Mouse (Mus musculus): Measurements from ENCODE around the gene Fndc8. TPM values are rescaled to one million over a fixed set of nuclear protein-coding genes. Genes with fewer than 3 reads are reported as not detected.
"Not testable (repeated sequence)": the region's sequence is repeated elsewhere in the genome, so short reads cannot be mapped to it uniquely, and the experiment has no call there.

The Fndc8 gene
- polyA plus RNA-seq, 1 experiment, result not detected

DNA sequence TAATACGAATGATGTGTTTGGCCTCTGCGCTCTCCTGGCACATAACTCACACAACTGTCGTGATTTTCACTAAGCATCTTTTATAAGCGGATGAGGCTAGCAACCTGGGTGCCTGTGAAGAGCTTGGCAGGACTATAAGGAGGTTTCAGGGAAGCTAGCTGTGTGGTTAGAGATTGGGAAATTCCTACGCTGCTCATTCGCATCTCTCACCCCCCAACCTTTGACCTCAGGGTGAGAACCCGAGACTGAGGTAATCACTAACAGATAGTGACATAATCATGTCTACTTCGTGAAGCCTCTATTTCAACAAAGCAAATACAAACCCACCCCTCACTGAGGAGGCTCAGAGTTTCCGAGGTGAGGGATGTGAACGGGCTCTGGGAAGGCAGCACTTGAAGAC, 28.8 kb downstream of the Fndc8 start:
- WGBS, result 78% methylated on average over 10 of the region's 10 CpGs
- Histone ChIP-seq H3K27ac (ENCODE audit: insufficient read depth, low read depth, low read length) (no peak overlapping the region), H3K4me1 (ENCODE audit: control insufficient read depth, insufficient read depth, low read length) (no peaks in the 10 kb centered on the region), H3K4me3 (ENCODE audit: insufficient read depth, low read depth, low read length) (no peak overlapping the region)
- no peak for TF ChIP-seq CTCF (IDR thresholded peaks at IDR 0.05; ENCODE audit: insufficient read depth, low read depth, low read length)
- no peak for TF ChIP-seq POLR2A (IDR thresholded peaks at IDR 0.05; ENCODE audit: insufficient read depth, low read depth, low read length)

DNA sequence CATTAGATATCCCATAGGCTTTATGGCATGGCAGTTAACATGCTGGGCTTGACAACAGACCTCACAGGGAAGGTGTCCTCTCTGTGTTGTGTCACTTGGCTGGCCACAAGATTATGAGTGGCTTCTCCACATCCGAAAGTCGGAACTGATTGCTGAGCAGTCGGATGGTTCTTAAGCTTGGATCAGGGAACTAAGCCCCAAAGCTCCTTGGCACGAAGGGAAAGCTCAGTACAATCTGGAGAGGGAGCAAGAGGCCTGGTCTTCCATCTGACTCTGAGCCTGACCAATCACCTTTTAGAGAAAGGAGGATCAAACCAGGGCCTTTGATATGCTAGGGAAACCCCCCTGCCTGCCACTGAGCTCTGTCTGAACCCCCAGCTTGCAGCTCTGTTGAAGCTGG, 29.8 kb downstream of the Fndc8 start:
- TF ChIP-seq CTCF (IDR thresholded peaks at IDR 0.05; ENCODE audit: insufficient read depth, low read depth, low read length) (no peak), POLR2A (IDR thresholded peaks at IDR 0.05; ENCODE audit: insufficient read depth, low read depth, low read length) (no peak)
- no peak overlapping the region for H3K27ac ChIP-seq (ENCODE audit: insufficient read depth, low read depth, low read length)
- H3K4me3 ChIP-seq (ENCODE audit: insufficient read depth, low read depth, low read length), result no peak overlapping the region
- WGBS, result 79% methylated on average over 4 of the region's 4 CpGs
- no peaks in the 10 kb centered on the region for H3K4me1 ChIP-seq (ENCODE audit: control insufficient read depth, insufficient read depth, low read length)

GRCm38 (mm10) chr11:82923910-82924309, 32.0 kb downstream of the Fndc8 start:
- H3K4me3 ChIP-seq (ENCODE audit: insufficient read depth, low read depth, low read length); H3K27ac ChIP-seq (ENCODE audit: insufficient read depth, low read depth, low read length); H3K4me1 ChIP-seq (ENCODE audit: control insufficient read depth, insufficient read depth, low read length): not testable (repeated sequence)
- WGBS, result 87% methylated on average over 6 of the region's 6 CpGs

DNA sequence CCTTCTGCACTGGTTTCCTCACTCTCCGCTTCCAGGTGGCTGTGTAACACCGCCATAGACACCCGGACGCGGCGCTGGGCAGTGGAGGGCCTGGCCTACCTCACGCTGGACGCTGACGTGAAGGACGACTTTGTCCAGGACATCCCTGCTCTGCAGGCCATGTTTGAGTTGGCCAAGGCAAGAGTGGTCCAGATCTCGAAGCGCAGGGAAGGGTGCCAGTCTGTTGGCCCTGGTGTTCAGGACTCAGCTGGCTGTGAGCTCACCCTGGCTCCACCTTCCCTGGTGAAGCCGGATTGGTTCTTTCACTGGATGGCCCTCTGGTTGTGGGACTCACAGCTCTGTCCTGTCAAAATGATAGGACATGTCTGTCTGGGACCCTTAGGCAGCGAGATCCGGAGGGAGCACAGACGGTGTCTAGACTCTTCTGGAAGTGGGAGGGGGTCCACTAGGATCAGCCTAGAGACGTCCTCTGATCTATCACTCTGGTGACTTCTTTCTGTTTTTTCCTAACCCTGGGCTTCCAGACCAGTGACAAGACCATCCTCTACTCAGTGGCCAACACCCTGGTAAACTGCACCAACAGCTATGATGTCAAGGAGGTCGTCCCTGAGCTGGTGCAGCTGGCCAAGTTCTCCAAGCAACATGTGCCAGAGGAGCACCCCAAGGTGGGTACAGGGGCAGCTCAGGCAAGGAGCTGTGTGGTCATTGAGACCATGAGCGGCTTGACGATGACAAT, 37.1 kb downstream of the Fndc8 start:
- 71% methylated on average over 20 of the region's 20 CpGs for WGBS
- H3K4me3 ChIP-seq (ENCODE audit: insufficient read depth, low read depth, low read length), result no peak overlapping the region
- no peak overlapping the region for H3K27ac ChIP-seq (ENCODE audit: insufficient read depth, low read depth, low read length)
- no peak for TF ChIP-seq POLR2A (IDR thresholded peaks at IDR 0.05; ENCODE audit: insufficient read depth, low read depth, low read length)
- TF ChIP-seq CTCF (IDR thresholded peaks at IDR 0.05; ENCODE audit: insufficient read depth, low read depth, low read length), result no peak
- H3K4me1 ChIP-seq (ENCODE audit: control insufficient read depth, insufficient read depth, low read length), result no peaks in the 10 kb centered on the region

- TF ChIP-seq POLR2A (IDR thresholded peaks at IDR 0.05; ENCODE audit: insufficient read depth, low read depth, low read length), result no peak
- no peak for TF ChIP-seq CTCF (IDR thresholded peaks at IDR 0.05; ENCODE audit: insufficient read depth, low read depth, low read length)
- whole genome bisulfite sequencing, result 87% methylated on average over 3 of the region's 3 CpGs
- Histone ChIP-seq H3K4me1 (ENCODE audit: control insufficient read depth, insufficient read depth, low read length) (no peaks in the 10 kb centered on the region), H3K4me3 (ENCODE audit: insufficient read depth, low read depth, low read length) (no peak overlapping the region), H3K27ac (ENCODE audit: insufficient read depth, low read depth, low read length) (no peak overlapping the region)
These were observed 37.7 kb downstream of the Fndc8 start for GRCm38 (mm10) chr11:82929633-82929950.

- H3K4me1 ChIP-seq (ENCODE audit: control insufficient read depth, insufficient read depth, low read length); H3K27ac ChIP-seq (ENCODE audit: insufficient read depth, low read depth, low read length): not testable (repeated sequence)
- H3K4me3 ChIP-seq (ENCODE audit: insufficient read depth, low read depth, low read length), result peak overlapping the region; percentile 59
- 1% methylated on average over 79 of the region's 85 CpGs for WGBS
These were observed 38.5 kb downstream of the Fndc8 start for GRCm38 (mm10) chr11:82930391-82930955.

DNA sequence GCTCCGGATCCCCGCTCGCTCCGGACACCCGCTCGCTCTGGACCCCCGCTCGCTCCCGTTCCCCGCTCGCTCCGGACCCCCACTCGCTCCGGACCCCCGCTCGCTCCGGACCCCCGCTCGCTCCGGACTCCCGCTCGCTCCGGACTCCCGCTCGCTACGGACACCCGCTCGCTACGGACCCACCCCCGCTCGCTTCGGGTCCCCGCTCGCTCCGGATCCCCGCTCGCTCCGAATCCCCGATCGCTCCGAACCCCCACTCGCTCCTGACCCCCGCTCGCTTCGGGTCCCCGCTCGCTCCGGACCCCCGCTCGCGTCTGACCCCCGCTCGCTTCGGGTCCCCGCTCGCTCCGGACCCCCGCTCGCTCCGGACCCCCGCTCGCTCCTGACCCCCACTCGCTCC, 39.2 kb downstream of the Fndc8 start:
- 3% methylated on average over 62 of the region's 63 CpGs for WGBS
- H3K4me3 ChIP-seq (ENCODE audit: insufficient read depth, low read depth, low read length), result peak overlapping the region; percentile 59
- H3K27ac ChIP-seq (ENCODE audit: insufficient read depth, low read depth, low read length); H3K4me1 ChIP-seq (ENCODE audit: control insufficient read depth, insufficient read depth, low read length): not testable (repeated sequence)

DNA sequence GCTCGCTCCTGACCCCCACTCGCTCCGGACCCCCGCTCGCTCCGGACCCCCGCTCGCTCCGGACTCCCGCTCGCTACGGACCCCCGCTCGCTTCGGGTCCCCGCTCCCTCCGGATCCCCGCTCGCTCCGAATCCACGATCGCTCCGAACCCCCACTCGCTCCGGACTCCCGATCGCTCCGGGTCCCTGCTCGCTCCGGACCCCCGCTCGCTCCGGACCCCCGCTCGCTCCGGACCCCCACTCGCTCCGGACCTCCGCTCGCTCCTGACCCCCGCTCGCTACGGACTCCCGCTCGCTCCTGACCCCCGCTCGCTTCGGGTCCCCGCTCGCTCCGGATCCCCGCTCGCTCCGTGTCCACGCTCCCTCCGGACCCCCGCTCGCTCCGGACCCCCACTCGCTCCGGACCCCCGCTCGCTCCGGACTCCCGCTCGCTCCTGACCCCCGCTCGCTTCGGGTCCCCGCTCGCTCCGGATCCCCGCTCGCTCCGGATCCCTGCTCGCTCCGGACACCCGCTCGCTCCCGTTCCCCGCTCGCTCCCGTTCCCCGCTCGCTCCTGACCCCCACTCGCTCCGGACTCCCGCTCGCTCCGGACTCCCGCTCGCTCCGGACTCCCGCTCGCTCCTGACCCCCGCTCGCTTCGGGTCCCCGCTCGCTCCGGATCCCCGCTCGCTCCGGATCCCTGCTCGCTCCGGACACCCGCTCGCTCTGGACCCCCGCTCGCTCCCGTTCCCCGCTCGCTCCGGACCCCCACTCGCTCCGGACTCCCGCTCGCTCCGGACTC, 39.9 kb downstream of the Fndc8 start:
- 2% methylated on average over 113 of the region's 119 CpGs for WGBS
- not testable (repeated sequence) for H3K4me1 ChIP-seq (ENCODE audit: control insufficient read depth, insufficient read depth, low read length); H3K27ac ChIP-seq (ENCODE audit: insufficient read depth, low read depth, low read length)
- peak overlapping the region; percentile 59 for H3K4me3 ChIP-seq (ENCODE audit: insufficient read depth, low read depth, low read length)

- no peak overlapping the region for H3K27ac ChIP-seq (ENCODE audit: insufficient read depth, low read depth, low read length)
- H3K4me3 ChIP-seq (ENCODE audit: insufficient read depth, low read depth, low read length), result peak overlapping the region; percentile 59
- TF ChIP-seq POLR2A (IDR thresholded peaks at IDR 0.05; ENCODE audit: insufficient read depth, low read depth, low read length) (no peak), CTCF (IDR thresholded peaks at IDR 0.05; ENCODE audit: insufficient read depth, low read depth, low read length) (no peak)
- H3K4me1 ChIP-seq (ENCODE audit: control insufficient read depth, insufficient read depth, low read length), result no peaks in the 10 kb centered on the region
- 1% methylated on average over 29 of the region's 29 CpGs for WGBS
These were observed 41.3 kb downstream of the Fndc8 start for GRCm38 (mm10) chr11:82933186-82933585.

GRCm38 (mm10) chr11:82943336-82943735, 51.4 kb downstream of the Fndc8 start:
- H3K4me1 ChIP-seq (ENCODE audit: control insufficient read depth, insufficient read depth, low read length), result no peaks in the 10 kb centered on the region
- WGBS, result 67% methylated on average over 6 of the region's 6 CpGs
- no peak overlapping the region for H3K4me3 ChIP-seq (ENCODE audit: insufficient read depth, low read depth, low read length)
- H3K27ac ChIP-seq (ENCODE audit: insufficient read depth, low read depth, low read length), result no peak overlapping the region
- TF ChIP-seq CTCF (IDR thresholded peaks at IDR 0.05; ENCODE audit: insufficient read depth, low read depth, low read length) (no peak), POLR2A (IDR thresholded peaks at IDR 0.05; ENCODE audit: insufficient read depth, low read depth, low read length) (no peak)

All from olfactory bulb, adult 2 months (tissue).